Mouse (Mus musculus): ENCODE measurements around the gene 1700102P08Rik. TPM values are rescaled to one million over a fixed set of nuclear protein-coding genes. Genes with fewer than 3 reads are reported as not detected.

1700102P08Rik gene
- total RNA-seq, 2 experiments from 2014 or later, result 2.3 to 2.5 TPM

GRCm38 (mm10) chr9:108459939-108460318, 67.3 kb downstream of the 1700102P08Rik start:
- no peak for DNase-seq (ENCODE audit: low spot score in 2 of 2)

Other genes with a start within 250 kb of the 1700102P08Rik start
- gene Bsn, start 202.4 kb upstream of the 1700102P08Rik start, total RNA-seq (2021), result 100 to 1,000 TPM; 228 to 231 TPM
- 10 to 100 TPM; 73.4 to 75.4 TPM for gene Dag1, start 128.8 kb upstream of the 1700102P08Rik start, total RNA-seq (2021)
- 100 to 1,000 TPM; 114 to 116 TPM for gene Nicn1, start 102.4 kb upstream of the 1700102P08Rik start, total RNA-seq (2021)
- 10 to 100 TPM; 30.2 to 33.0 TPM for gene Amt, start 96.0 kb upstream of the 1700102P08Rik start, total RNA-seq (2021)
- 100 to 1,000 TPM; 163 to 172 TPM for gene Rhoa, start 86.7 kb upstream of the 1700102P08Rik start, total RNA-seq (2021)
- gene Tcta, start 86.6 kb upstream of the 1700102P08Rik start, total RNA-seq (2021), result 10 to 100 TPM; 29.9 to 31.3 TPM
- gene Gpx1, start 53.9 kb upstream of the 1700102P08Rik start, total RNA-seq (2021), result 10 to 100 TPM; 58.5 to 70.8 TPM
- 100 to 1,000 TPM; 102 to 105 TPM for gene Usp4, start 45.0 kb upstream of the 1700102P08Rik start, total RNA-seq (2021)
- gene Ccdc36, start 35.7 kb downstream of the 1700102P08Rik start, total RNA-seq (2021), result not detected
- not detected for gene BC048562, start 43.7 kb downstream of the 1700102P08Rik start, total RNA-seq (2021)
- gene Ccdc71, start 67.7 kb downstream of the 1700102P08Rik start, total RNA-seq (2021), result 10 to 100 TPM; 34.7 to 40.2 TPM
- 10 to 100 TPM; 18.8 to 19.6 TPM for gene Klhdc8b, start 68.8 kb downstream of the 1700102P08Rik start, total RNA-seq (2021)
- 10 to 100 TPM; 27.5 to 29.5 TPM for gene Lamb2, start 86.9 kb downstream of the 1700102P08Rik start, total RNA-seq (2021)
- gene Usp19, start 97.8 kb downstream of the 1700102P08Rik start, total RNA-seq (2021), result 100 to 1,000 TPM; 145 to 154 TPM
- gene Qars, start 114.9 kb downstream of the 1700102P08Rik start, total RNA-seq (2021), result 10 to 100 TPM; 74.4 to 83.4 TPM
- gene Qrich1, start 124.0 kb downstream of the 1700102P08Rik start, total RNA-seq (2021), result 100 to 1,000 TPM; 143 to 150 TPM
- gene Impdh2, start 167.5 kb downstream of the 1700102P08Rik start, total RNA-seq (2021), result 10 to 100 TPM; 56.6 to 64.5 TPM
- 10 to 100 TPM; 73.5 to 75.0 TPM for gene Ndufaf3, start 174.6 kb downstream of the 1700102P08Rik start, total RNA-seq (2021)
- gene Dalrd3, start 177.1 kb downstream of the 1700102P08Rik start, total RNA-seq (2021), result 100 to 1,000 TPM in 1 of 2 experiments, 10 to 100 TPM in 1; 95.0 to 105 TPM
- 100 to 1,000 TPM; 112 to 123 TPM for gene Wdr6, start 185.9 kb downstream of the 1700102P08Rik start, total RNA-seq (2021)
- gene P4htm, start 204.9 kb downstream of the 1700102P08Rik start, total RNA-seq (2021), result 100 to 1,000 TPM; 101 to 102 TPM